Mouse (Mus musculus) megakaryocyte, embryonic 14.5 days (primary cell): ENCODE measurements around the gene Ptpn1.

Source experiments
- FLI1 ChIP-seq: IDR thresholded peaks from 2 replicates; pipeline ENCODE4 v1.6.1; 2012; ENCODE audit warnings: low read length, inconsistent platforms, mixed read lengths
- GATA1 ChIP-seq: IDR thresholded peaks from 3 replicates; pipeline ENCODE4 v1.6.1; 2012; ENCODE audit warnings: mixed read lengths, low read length, inconsistent platforms, borderline replicate concordance

- no peak for TF ChIP-seq GATA1
- TF ChIP-seq FLI1: no peak
These were observed 13.6 kb downstream of the Ptpn1 start for GRCm38 (mm10) chr2:167945451-167945850.
